Mouse (Mus musculus) layer of hippocampus, postnatal 14 days (tissue): ENCODE data around the gene Hirip3. TPM values are rescaled to one million over a fixed set of nuclear protein-coding genes. Genes with fewer than 3 reads are reported as not detected.
A peak's percentile ranks its signal among the peaks of the same experiment; 100 is the strongest.
"Not testable (repeated sequence)": the region's sequence is repeated elsewhere in the genome, so short reads cannot be mapped to it uniquely, and the experiment has no call there.

ENCODE experiments used
- DNase-seq, 2 experiments: peaks; one replicate each; pipeline ENCODE4 v3.0.0; 2021 to 2022; ENCODE audit warnings: low spot score in 2 of 2, mixed read lengths in 1 of 2
- total RNA-seq, 2 experiments: library from RNA; stranded (reverse); gene quantifications; 2 replicates each; pipeline ENCODE4 v1.2.3; 2021

The Hirip3 gene
- total RNA-seq, 2 experiments from 2014 or later: 27.6 to 34.7 TPM

DNA sequence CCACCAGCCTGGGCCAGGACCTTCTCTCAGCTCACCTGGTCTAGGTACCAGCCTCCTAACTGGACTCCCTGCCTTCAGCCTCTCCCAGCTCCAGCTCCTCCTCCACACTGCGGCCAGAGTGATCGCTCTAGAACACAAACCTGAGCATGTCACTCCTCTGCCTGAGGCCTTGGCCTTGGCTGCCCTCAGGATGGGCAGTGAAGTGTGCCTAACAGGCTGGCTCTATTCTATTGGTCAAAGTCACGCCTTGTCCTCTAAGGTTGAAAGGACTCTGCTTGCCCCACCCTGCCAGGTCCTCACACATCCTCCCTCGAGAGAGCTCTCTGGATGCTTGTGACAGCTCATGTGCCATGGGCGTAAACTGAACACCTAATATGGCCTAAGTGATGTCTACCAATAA is 8.3 kb upstream of the Hirip3 start:
- no peak for DNase-seq

DNA sequence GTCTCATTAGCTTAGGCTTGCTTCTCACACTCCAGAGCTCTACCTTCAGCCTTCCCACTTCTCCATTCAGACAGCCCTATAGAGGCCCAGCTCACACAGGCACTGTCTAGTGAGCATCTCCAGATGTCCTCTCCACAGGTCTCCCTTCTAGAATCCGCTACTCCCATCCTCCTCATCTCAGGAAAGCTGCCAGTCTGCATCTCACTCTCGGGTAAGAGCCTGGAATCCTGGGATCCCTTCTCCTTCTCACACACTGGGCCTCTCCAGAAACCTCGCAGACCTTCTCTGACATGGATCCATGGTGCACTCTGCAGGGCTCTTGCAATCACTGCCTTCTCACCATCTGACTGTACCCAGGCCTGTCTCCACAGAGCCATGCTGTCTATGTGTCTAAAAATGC is 6.1 kb upstream of the Hirip3 start:
- no peak for DNase-seq

DNA sequence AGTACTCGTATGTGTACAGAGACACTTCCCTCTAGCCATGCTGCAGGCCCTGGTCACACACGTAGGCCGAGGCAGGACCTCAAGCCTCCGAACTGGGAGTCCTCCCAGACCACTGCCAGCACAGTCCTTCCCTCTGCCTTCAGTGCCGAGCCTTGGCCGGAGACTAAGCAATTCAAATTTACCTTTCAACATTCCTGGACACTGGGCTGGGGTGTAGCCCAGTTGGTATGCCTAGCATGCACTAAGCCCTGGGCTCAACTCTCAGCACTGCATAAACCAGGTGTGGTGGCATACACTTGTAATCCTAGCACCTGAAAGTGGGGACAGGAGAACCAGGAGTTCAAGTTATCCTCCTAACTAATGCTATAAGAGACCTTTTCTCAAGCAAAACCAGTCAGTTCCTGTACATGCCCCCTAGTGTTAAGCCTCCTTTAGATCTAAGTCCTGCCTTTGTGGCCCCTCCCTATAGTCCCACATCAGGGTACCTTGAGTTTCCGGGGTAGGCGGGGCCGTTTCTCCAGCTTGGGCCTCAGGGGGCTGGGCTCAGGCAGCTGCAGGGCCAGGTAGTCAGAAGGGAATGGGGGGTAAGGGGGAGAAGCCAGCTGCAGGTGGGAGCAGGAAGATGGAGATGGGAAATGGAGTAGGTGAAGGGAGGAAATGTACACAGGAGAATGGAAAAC is 4.9 kb upstream of the Hirip3 start:
- no peak for DNase-seq

DNA sequence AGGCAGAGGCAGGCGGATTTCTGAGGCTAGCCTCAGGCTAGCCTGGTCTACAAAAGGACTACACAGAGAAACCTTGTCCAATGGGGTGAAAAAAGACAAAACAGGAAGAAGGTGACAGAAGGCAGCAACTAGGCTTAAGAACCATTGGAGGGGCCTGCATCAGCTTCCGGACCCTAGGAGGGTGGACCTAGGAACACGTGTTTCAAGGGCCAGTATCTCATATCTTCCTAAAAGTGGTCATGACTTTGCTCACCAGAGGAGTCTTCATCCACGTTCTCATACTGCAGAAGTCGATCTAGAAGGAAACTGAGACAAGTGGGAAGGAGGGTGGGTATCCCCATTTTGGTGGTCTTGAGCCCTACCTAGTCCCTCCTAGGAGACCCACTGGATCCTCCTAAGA is 785 bp upstream of the Hirip3 start:
- no peak for DNase-seq

DNA sequence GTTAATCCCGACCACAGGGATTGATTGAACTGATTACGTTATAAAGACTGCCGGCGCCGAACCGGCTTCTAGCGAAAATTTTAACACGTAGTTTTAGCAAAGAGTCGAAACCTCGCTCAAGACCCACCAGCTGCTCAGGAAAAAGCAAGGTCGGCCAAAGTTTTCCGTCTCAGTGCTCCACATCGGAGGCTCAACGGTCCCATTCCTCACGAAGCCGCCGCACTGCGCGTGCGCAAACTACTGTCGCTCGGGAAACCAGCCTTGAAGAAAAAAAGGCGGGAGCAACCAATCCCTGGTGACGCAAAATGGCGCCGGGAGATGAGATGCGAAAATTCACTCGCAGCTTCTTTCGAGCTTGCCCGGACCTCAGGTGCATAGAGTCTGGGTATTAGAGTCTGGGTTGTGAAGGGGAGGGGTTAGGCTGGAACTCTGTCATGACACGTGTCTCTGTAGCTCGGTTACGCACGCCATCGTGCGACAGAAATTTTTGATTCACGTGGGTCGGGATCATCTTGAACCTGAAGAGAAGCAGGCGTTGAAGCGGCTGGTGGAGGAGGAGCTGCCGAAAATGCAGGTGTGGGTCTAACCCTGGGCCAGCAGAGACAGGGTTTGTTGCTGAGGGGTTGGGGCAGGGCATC is 494 bp downstream of the Hirip3 start, which contains the start of gene Ino80e:
Ino80e (minus strand) TSS at position 231 of the 638 bp plus-strand sequence.
- peak; percentile 97 for DNase-seq

DNA sequence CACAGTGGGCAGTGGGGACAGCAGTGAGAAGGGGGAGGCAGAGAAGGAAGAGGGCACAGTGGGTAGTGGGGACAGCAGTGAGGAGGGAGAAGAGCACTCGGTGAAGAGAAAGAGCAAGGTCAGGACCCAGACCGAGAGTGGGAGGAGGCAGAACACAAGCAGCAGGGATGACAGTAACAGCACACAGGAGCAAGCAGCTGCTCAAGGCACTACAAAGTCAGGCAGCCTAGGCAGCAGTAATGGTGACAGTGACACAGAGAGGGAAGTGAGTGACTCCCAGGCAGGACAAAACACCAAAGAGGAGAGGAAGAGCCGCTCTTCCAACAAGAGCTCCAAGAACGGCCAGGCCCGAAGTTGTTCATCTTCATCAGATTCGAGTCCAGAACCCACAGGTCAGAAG is 2.0 kb downstream of the Hirip3 start:
- DNase-seq: no peak

DNA sequence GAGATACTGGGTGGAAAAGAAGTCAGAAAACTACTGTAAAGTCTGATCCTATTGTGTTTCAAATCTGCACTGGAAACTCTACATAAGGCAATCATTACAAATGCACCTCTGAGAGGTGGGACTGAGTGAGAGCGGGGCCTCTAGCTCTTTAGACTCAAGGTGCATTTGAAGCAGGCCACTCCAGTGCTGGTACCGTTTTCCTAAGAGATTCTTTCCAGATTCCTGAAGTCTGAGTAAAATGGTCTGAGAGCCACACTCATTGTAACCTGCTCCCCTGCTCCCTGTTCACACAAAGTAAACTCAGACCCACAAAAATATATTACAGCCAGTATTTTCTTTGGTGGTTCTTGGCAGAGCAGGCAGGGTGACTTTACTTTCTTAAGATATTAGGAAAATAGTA is 5.8 kb downstream of the Hirip3 start:
- DNase-seq: no peak

DNA sequence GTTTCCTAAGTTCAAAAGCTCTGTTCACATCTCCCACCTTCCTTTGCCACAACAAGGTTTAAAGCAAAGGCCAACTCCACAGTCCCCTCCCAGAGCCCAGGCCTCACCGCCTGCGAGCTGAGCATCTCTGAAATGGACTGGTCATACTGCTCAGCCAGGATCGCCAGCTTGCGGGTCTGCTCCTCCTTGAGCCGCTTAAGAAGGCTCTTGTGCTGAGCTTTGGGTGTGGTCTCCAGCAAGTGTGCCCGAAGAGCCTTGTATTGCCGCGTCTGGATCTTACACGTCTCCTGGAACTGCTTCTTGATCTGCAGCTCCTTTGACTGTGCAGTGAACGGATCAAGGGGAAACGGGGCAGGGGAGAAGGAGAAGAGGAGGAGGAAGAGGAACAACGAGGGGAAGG is 6.2 kb downstream of the Hirip3 start:
- DNase-seq: no peak

DNA sequence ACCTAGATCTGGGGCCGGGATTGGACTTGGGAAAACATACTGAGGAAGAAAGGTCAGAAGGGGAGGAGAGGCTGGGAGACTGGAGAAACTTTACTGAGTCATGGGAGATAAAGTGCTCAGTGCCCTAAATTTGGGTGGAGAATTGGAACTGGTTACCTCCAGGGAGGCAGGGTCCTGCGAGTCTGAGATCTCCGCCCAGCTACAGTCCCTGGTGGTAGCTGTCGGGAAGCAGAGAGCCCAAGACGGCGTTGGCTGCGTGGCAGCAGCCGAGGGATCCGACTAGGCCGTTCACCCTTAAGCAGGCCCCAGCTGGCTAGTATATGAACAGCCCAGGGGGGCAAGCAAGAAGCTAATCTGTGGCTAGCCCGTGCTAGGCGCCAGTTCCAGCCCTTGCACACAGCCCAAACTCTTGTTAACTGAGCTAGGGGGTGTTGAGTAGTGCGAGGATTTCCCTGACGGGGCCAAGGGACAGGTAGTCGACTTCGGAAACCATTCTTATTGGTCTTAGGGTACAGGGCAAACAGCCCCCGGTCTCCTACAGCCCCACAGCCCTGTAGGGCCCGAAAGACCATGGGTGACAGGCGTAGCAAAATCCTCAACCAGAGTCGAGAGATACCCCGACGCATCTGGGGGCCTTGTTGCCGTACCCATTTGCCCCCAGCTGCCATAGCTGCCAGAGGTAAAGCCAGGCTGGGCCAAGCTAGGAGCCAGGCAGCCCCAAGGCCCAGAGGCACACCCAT is 8.2 kb downstream of the Hirip3 start:
- DNase-seq: no peak

DNA sequence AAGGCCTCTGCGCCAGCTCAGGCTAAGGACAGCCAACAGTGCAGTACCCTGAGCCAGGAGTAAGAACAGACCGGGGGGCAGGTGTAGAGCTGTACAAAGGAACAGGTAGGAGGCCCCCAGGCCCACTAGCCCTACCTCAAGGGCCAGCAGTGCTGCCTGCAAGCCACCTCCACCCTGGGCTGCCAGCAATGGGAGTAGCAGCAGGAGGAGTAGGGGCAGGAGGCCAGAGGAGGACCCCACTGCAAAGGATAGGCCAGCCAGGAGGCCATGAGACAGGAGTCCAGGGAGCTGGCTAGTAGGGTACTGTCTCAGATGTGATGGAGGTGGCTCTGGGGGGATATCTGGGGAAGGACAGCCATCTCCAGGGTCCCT is 8.7 kb downstream of the Hirip3 start:
- no peak for DNase-seq

DNA sequence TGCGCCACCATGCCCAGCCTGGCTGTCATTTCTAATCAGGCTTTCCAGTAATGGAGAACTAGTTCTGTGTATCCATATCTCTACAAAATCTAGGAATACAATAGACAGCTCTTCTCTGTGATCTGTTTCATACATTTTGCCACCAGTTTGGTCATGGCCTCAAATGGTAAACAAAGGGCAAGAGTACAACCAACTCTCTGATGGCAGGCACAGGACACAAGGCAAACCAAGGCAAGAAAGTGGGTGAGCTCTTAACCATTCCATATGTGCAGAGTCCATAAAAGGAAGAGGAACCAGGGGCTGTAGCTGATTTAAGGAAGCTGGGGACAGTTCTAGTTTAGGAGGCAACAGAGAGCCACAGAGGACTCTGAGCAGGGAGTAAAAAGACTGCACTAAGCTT is 15.5 kb downstream of the Hirip3 start:
- DNase-seq: no peak

DNA sequence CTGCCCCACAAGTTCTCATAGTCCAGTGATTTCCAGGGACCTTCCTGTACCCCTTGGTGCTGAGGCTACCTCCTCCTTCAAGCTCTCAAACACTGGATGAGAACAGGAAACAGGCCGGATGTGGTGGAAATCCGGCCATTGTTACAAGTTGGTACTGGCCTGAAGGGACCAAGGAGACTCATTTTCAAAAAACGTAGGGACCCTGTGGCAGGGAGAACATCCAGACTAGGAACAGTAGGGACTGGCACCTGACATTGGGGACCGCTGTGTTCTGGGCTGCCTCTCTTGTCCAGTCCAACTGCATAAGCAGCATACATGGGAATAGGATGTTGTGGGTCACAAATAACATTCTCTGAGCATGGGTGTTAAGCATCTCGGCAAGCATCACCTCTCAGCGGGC is 19.3 kb downstream of the Hirip3 start:
- no peak for DNase-seq

DNA sequence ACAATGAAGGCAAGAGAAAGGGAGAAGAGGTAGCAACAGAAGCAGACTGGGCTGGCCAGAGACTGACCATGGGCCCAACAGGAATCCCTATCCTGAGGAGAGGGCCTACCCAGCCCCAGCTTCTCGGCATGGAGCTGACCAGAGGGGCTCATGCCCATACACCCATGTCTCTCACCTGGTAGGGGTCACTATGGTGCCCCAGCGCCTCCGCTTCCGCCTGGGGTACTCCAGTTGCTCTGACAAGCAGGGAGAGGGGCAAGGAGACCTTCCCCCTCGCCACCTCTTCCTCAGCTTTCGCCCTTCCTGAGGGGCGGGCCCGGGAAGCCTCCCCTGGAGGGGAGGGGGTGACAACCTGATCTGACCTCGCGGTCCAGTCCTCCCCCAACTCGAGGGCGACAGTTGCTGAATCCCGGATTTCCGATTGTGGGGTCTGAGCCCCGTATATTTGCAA is 22.0 kb downstream of the Hirip3 start:
- DNase-seq: no peak

DNA sequence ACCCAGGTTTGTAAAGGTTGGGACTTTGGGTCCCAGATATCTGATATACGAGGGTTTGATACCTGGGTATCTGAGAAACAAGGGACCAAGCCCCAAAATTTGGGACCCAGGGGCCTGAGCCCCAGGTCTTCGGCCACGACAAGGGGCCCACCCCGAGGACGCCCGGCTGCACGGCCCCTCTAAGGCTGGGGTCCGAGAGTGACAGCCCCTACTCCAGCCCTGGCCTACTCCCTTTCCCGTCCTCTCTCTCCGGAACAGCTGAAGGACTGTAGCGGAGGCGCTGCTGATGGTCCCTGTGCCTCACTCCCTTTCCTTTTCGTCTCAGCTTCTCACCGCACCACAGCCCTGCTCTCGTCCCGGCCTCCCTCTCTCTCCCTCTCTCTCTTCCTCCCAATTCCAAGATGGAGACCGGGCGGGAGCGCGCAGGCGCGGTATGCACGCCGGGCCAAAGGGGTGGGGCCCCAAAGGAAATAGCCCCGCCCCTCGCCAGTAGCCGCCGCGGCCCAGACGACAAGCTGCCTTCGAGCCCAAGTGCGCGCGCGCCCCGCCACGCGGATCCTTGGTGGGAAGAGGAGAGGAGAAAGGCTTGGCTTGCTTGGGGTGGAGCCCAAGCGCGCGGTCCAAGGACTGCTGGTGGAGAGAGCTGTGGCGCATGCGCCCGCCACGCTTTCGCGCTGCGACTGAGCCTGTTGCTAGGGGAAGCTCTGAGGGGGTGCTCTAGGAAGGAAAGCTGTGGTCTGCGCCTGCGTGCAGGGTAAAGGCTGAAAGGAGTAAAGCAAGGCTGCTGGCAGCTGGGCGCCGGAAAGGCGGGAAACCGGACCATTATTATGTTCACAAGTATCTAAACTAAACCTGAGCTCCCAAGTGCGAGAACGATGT is 22.8 kb downstream of the Hirip3 start, which contains the start of gene Taok2:
Taok2 (minus strand) TSS at position 418 of the 879 bp plus-strand sequence.
- peak; percentile 98 for DNase-seq

DNA sequence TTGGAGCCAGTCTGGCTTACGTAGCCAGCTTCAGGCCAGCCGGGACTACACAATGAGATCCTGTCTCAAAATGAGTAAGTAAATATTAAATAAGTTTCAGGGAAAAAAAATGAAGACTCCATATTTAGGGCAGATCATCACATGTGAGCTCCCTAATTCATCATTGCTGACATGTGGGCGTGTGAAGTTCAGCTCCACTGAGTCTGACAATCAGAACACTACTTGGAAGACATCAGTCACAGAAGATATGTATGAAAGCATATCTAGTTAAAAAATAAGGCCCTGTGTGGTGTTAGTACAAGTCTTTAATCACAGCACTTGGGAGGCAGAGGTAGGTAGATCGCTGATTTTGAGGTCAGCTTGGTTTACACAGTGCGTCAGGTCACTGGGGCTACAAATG is 25.5 kb downstream of the Hirip3 start:
- DNase-seq: no peak

DNA sequence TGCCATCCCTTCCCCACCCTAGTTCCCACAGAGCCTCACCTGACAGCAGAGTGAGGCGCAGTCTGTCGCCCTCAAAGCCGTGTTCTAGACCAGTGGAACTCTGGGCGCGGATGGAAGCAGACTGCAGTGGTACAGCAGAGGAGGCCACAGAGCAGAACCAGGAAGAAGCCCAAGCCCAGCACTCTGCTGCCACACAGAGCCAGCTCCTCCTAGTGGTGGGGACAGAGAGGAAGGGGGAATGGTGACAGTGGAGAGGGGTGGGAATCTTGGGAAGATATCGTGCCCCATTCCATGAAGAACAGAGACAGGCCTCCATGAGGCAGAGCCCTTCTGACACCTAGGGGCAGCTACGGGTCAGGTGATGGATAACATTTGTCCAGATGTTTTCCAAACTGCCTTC is 27.1 kb downstream of the Hirip3 start:
- DNase-seq: no peak

DNA sequence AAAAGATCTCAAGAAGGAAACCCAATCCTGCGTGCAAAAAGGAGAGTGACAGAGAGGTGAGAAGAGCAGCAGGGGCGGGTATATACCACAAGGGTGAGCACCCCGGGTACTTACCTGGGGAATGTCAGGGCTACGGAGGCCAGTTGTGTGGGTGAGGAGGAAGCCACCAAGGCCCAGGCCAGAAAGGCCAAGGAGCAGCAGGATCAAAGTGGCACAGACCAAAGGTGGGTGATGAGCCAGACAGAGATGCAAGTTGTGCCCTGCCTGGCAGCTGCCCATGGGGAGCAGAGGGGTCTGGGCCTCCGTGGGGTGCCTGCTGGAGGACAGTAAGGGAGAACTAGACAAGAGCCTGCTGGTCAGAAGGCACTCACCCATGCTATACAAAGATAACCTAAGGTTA is 35.1 kb downstream of the Hirip3 start:
- DNase-seq: no peak

DNA sequence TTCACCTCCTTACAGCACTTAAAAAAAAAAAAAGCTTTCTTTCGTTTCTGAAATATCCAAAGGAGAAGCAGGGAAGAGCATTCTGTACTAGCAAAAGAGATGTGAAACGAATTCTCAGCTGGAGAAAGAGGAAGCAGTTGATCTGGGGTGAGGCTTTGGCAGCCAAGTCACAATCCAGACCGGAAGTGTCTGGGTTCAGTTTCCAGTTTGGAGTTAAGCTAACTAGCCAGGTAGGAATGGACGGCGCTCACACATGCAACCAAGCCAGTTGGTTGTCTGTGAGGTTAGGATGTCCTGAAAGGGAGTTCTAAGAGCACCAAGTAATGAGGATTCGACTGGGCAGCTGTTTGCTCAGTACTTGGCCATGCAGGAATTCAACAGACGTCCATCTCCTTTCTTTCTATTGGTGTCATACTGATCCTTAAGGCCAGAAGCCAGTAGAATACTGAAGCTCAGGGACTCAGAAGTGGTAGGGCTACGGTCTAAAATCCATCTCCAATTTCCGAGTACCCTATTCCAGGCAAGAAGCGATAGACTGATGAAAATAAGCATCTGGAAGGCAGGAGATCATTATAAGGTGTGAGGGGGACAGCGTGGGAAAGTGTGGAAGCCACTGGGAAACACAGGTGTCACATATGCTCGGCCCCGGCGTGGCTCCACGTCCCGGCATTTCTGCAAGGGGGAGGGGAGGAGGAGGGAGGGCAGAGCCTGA is 35.8 kb downstream of the Hirip3 start:
- peak in 1 of 2 experiments; percentile 31 for DNase-seq

DNA sequence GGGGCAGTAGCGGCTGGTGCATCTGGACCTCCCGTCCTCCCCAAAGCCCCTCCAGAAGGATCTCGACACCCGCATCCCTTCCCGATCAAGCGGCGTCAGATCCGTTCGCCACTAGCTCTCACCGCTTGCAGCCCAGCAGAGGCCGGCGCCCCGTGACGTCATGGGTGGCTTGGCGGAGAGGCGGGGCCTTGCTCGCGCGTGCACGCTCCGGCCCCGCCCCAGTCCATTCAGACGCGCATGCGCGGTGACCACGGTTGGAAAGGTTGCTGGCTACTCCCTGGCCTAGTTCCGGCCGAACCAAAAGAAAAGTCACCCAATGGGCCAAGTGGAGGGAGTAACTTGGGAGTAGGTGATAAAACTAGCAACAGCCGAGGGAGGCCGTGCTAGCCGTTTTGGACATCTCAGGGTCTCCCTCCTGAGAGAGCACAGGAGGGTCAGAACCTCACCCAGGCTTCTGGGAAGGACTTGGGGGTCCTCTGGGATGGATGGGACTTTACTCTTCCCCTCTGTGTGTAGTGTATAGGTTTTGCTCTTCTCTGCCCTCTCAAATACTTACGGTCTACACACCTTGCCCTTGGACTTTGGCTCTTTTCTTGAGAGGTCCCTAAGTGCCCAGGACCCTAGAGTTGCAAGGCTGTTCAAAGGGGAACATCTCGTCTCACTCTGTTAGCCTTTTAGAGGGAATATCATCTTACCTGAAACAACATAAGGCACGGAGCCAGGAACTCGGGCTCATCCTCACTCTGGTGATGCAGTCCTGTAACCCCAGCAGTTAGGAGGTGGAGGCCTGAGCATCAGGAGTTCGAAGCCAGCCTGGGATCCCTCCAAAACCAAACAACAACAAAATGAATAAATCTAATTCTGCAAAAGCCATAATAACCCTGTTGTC is 36.6 kb downstream of the Hirip3 start:
- peak; percentile 93 to 95 for DNase-seq

DNA sequence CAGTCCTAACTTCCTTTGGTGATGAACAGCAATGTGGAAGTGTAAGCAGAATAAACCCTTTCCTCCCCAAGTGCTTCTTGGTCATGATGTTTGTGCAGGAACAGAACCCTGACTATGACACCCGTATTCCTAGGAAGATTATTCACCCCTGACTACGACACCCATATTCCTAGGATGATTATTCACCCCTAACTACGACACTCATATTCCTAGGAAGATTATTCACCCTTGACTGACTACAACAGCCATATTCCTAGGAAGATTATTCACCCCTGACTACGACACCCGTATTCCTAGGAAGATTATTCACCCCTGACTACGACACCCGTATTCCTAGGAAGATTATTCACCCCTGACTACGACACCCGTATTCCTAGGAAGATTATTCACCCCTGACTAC is 38.0 kb downstream of the Hirip3 start:
- DNase-seq: not testable (repeated sequence)
